Mouse (Mus musculus) stomach, embryonic 15.5 days (tissue): ENCODE data around the gene C1galt1c1. TPM values are rescaled to one million over a fixed set of nuclear protein-coding genes. Genes with fewer than 3 reads are reported as not detected.

ENCODE experiments used
- ATAC-seq: fragments of 200-750 bp; cut with Nextera tagmentation; 2 replicates; pipeline ENCODE4 v1.8.0; 2017; ENCODE audit warnings: low read depth, moderate number of reproducible peaks, moderate TSS enrichment; ENCODE audit not compliant: insufficient read depth, low FRiP score
- H3K27ac ChIP-seq: fragments of 300-500 bp; sonication (generic); 2 replicates; pipeline ENCODE4 v1.5.1; 2015; ENCODE audit warnings: mild to moderate bottlenecking, inconsistent platforms
- H3K27me3 ChIP-seq: fragments of 300-500 bp; sonication (generic); replicated peaks from 2 replicates; pipeline ENCODE4 v1.6.1; 2015; ENCODE audit warnings: inconsistent platforms
- H3K36me3 ChIP-seq: fragments of 300-500 bp; sonication (generic); 2 replicates; pipeline ENCODE4 v1.6.1; 2015; ENCODE audit warnings: inconsistent platforms
- H3K4me1 ChIP-seq: fragments of 300-500 bp; sonication (generic); 2 replicates; pipeline ENCODE4 v1.6.1; 2015; ENCODE audit warnings: inconsistent platforms
- H3K4me2 ChIP-seq: fragments of 300-500 bp; sonication (generic); 2 replicates; pipeline ENCODE4 v1.6.1; 2015; ENCODE audit warnings: mild to moderate bottlenecking, inconsistent platforms
- H3K4me3 ChIP-seq: fragments of 300-500 bp; sonication (generic); replicated peaks from 2 replicates; pipeline ENCODE4 v1.5.1; 2015; ENCODE audit warnings: inconsistent platforms
- H3K9ac ChIP-seq: fragments of 300-500 bp; sonication (generic); 2 replicates; pipeline ENCODE4 v1.6.1; 2015; ENCODE audit warnings: inconsistent platforms
- H3K9me3 ChIP-seq: fragments of 300-500 bp; sonication (generic); 2 replicates; pipeline ENCODE4 v1.6.1; 2016; ENCODE audit warnings: inconsistent platforms
- WGBS: fragments of 180-500 bp; shearing (Covaris S2); methylation state at CpG from one replicate; pipeline ENCODE4 v1.1.7; 2015; 5-methylcytosine and 5-hydroxymethylcytosine counted together
- polyA plus RNA-seq: library from polyadenylated mRNA; unstranded; fragments of >200 nt; fragmentation: Nextera tagmentation; extraction: Ambion mirVana; gene quantifications from 2 replicates; pipeline ENCODE4 v1.2.1, GENCODE M21; 2015

Gene C1galt1c1
- polyA plus RNA-seq, 1 experiment from 2014 or later, result 44.4 TPM

GRCm38 (mm10) chrX:38600995-38601369, 33.9 kb downstream of the C1galt1c1 start:
- Histone ChIP-seq H3K4me3 (peak overlapping the region; percentile 48), H3K36me3 (no peaks in the 10 kb centered on the region), H3K9ac (peak overlapping the region; percentile 16; the same call in 1 of the 2 replicates), H3K4me2 (peak overlapping the region; percentile 51), H3K27ac (peak overlapping the region; percentile 83), H3K27me3 (no peaks in the 10 kb centered on the region), H3K9me3 (no peaks in the 10 kb centered on the region), H3K4me1 (no peaks in the 10 kb centered on the region)
- WGBS, result 19% methylated on average over 3 of the region's 3 CpGs
- peak; percentile 53; the same call in 1 of the 2 replicates for ATAC-seq

- 23% methylated on average over 26 of the region's 26 CpGs for WGBS
- Histone ChIP-seq H3K27ac (peak within 1 kb of the TSS; percentile 83), H3K4me1 (no peaks in the 10 kb centered on the region), H3K9me3 (no peaks in the 10 kb centered on the region), H3K27me3 (no peaks in the 10 kb centered on the region), H3K36me3 (no peaks in the 10 kb centered on the region), H3K4me2 (peak within 1 kb of the TSS; percentile 51), H3K9ac (peak within 1 kb of the TSS; percentile 16; the same call in 1 of the 2 replicates), H3K4me3 (peak within 1 kb of the TSS; percentile 48)
- ATAC-seq, result peak; percentile 84; the same call in 1 of the 2 replicates
Measured at GRCm38 (mm10) chrX:38600177-38600994, 34.5 kb downstream of the C1galt1c1 start, which contains the start of gene Mcts1. Mcts1 (plus strand) TSS chrX:38600578.

- Histone ChIP-seq H3K36me3 (no peaks in the 10 kb centered on the region), H3K9me3 (no peaks in the 10 kb centered on the region), H3K4me1 (no peaks in the 10 kb centered on the region), H3K27ac (no peak overlapping the region), H3K4me3 (no peak overlapping the region), H3K27me3 (no peaks in the 10 kb centered on the region), H3K4me2 (no peak overlapping the region), H3K9ac (no peak overlapping the region)
- 41% methylated on average over 5 of the region's 5 CpGs for WGBS
- no peak for ATAC-seq
Measured at GRCm38 (mm10) chrX:38593180-38593889, 41.6 kb downstream of the C1galt1c1 start.

- Histone ChIP-seq H3K4me1 (no peaks in the 10 kb centered on the region), H3K27me3 (no peaks in the 10 kb centered on the region), H3K27ac (no peak overlapping the region), H3K9ac (no peak overlapping the region), H3K9me3 (no peaks in the 10 kb centered on the region), H3K36me3 (no peaks in the 10 kb centered on the region), H3K4me3 (no peak overlapping the region), H3K4me2 (no peak overlapping the region)
- 76% methylated on average over 3 of the region's 3 CpGs for WGBS
- ATAC-seq, result no peak
Measured at GRCm38 (mm10) chrX:38591749-38592148, 43.1 kb downstream of the C1galt1c1 start.

GRCm38 (mm10) chrX:38589827-38590226, 45.1 kb downstream of the C1galt1c1 start:
- no peak for ATAC-seq
- no peak overlapping the region for H3K4me2 ChIP-seq
- H3K4me1 ChIP-seq, result no peaks in the 10 kb centered on the region
- H3K27ac ChIP-seq, result no peak overlapping the region
- no peaks in the 10 kb centered on the region for H3K27me3 ChIP-seq
- H3K9ac ChIP-seq, result no peak overlapping the region
- no peaks in the 10 kb centered on the region for H3K9me3 ChIP-seq
- WGBS, result 30% methylated on average over 4 of the region's 4 CpGs
- H3K36me3 ChIP-seq, result no peaks in the 10 kb centered on the region
- no peak overlapping the region for H3K4me3 ChIP-seq

GRCm38 (mm10) chrX:38583261-38583660, 51.6 kb downstream of the C1galt1c1 start:
- H3K4me3 ChIP-seq, result no peak overlapping the region
- no peaks in the 10 kb centered on the region for H3K36me3 ChIP-seq
- H3K27ac ChIP-seq, result no peak overlapping the region
- no peak overlapping the region for H3K4me2 ChIP-seq
- no peaks in the 10 kb centered on the region for H3K27me3 ChIP-seq
- no peak overlapping the region for H3K9ac ChIP-seq
- no peak for ATAC-seq
- H3K4me1 ChIP-seq, result no peaks in the 10 kb centered on the region
- no peaks in the 10 kb centered on the region for H3K9me3 ChIP-seq

GRCm38 (mm10) chrX:38581140-38581539, 53.7 kb downstream of the C1galt1c1 start:
- Histone ChIP-seq H3K27me3 (no peaks in the 10 kb centered on the region), H3K4me1 (no peaks in the 10 kb centered on the region), H3K4me2 (no peak overlapping the region), H3K36me3 (no peaks in the 10 kb centered on the region), H3K27ac (no peak overlapping the region), H3K9ac (no peak overlapping the region), H3K4me3 (no peak overlapping the region), H3K9me3 (no peaks in the 10 kb centered on the region)
- WGBS, result 86% methylated on average over 1 of the region's 1 CpGs
- no peak for ATAC-seq

Other genes with a start within 250 kb of the C1galt1c1 start
- gene Lamp2, start 178.6 kb downstream of the C1galt1c1 start, polyA plus RNA-seq, result 143 and 145 TPM in 2 replicates
- 22.2 and 25.3 TPM in 2 replicates for gene Cul4b, start 58.9 kb downstream of the C1galt1c1 start, polyA plus RNA-seq
- gene Mcts1, start 34.5 kb downstream of the C1galt1c1 start, polyA plus RNA-seq, result 88.7 and 91.1 TPM in 2 replicates
- not detected in 2 replicates for gene 6030498E09Rik, start 137.6 kb upstream of the C1galt1c1 start, polyA plus RNA-seq